Comparison of ENCODE assay signal across 9 mouse cellular contexts in the genomic region with DNA sequence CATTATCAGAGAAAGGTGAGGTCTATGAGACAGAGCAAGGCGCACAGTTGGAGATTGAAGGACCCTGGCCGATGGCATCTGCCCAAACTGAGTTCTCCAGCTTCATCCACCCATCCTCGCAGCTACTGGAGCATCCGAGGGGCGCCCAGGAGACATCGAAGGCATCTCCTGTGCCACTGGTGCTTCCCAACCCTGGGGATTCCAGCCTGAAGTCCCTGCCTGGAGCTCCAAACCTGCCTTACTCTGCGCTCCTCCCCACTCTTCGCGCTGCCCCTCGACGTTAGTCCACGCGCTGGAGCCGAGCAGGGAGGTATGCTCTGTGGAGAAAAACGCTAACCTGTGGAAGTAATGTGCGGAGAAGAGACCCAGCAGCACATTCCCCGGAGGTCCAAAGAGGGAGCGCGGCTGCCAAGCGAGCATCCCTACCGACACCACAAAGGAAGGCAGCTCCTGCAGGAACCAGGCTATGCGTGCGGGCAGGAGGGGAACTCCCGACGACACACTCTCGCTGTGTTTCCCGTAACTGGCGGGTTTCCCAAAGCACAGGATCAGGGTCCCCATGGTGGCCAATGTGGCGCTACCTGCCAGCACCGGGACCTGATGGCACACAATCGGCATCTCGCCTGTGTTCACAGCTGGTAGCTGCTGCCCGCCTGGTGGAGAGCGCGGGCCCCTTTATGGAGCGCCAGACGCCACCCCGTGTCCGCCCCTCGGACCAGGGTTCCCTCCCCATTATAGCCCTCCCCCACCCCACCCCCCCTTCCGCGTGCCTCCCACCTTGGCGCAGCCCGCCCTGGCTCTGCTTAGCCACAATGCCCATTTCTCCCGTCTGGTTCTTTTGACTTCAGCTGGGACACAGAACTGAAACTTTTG. TPM values are rescaled to one million over a fixed set of nuclear protein-coding genes. Genes with fewer than 3 reads are reported as not detected.
DNase-seq lines count a peak whose midpoint lies in the region; ATAC-seq and TF ChIP-seq lines count a peak whose summit lies in the region.
"Had no signal": no experiment of that assay in that cellular context is flagged by ENCODE, and none has a peak within 500 bp of the region (broad histone marks: within the 10 kb centered on the region; RNA-seq: fewer than 3 reads in every experiment).

A gene (minus strand): TSS at position 707 of the 873 bp plus-strand sequence.

- under 1% methylated on average over 43 of the region's 45 CpGs for WGBS in heart, embryonic 14.5 days
- 2% methylated on average over 45 of the region's 45 CpGs for WGBS in heart, adult 2 months

- H3K9me3 ChIP-seq in heart, embryonic 14.5 days (ENCODE audit: control insufficient read depth, low read length), result no peaks in the 10 kb centered on the region

- H3K9ac ChIP-seq in heart, embryonic 14.5 days (ENCODE audit: low read length), result no peak within 1 kb of the TSS; the same call in 1 of the 2 replicates
- no peak within 1 kb of the TSS for H3K9ac ChIP-seq in heart, adult 2 months (ENCODE audit: low read depth, low read length)

- TF ChIP-seq CTCF in heart, adult 2 months (IDR thresholded peaks at IDR 0.05), result no peak

- peaks cover 54% of the 10 kb centered on the region for H3K27me3 ChIP-seq in heart, embryonic 14.5 days (ENCODE audit: control insufficient read depth, insufficient read depth, low read length)
- peaks cover 13% of the 10 kb centered on the region for H3K27me3 ChIP-seq in heart, adult 2 months (ENCODE audit: control insufficient read depth, insufficient read depth, low read length)
- H3K27me3 ChIP-seq: CH12.LX had no signal

- peak within 1 kb of the TSS; percentile 63 for H3K4me2 ChIP-seq in heart, embryonic 14.5 days (ENCODE audit: low read length)

- no peaks in the 10 kb centered on the region for H3K79me2 ChIP-seq in heart, adult 2 months (replicated peaks; ENCODE audit: control insufficient read depth, insufficient read depth, low read length)

- no peak for TF ChIP-seq EP300 in heart, adult 2 months (IDR thresholded peaks at IDR 0.05; ENCODE audit: insufficient read depth, low read depth, low read length)

- H3K4me3 ChIP-seq in heart, embryonic 14.5 days (ENCODE audit: control insufficient read depth in 1 of 2, insufficient read depth in 1 of 2, low read depth in 1 of 2, low read length in 2 of 2), result peak within 1 kb of the TSS; percentile 19 to 32; a peak in 3 of 4 replicates
- no peak within 1 kb of the TSS for H3K4me3 ChIP-seq in heart, adult 2 months

- H3K36me3 ChIP-seq in heart, embryonic 14.5 days (ENCODE audit: control insufficient read depth, insufficient read depth, low read length), result no peaks in the 10 kb centered on the region
- no peaks in the 10 kb centered on the region for H3K36me3 ChIP-seq in heart, adult 2 months (ENCODE audit: control insufficient read depth, insufficient read depth, low read length)

- no peak for TF ChIP-seq POLR2A in heart, adult 2 months (IDR thresholded peaks at IDR 0.05; ENCODE audit: insufficient read depth, low read depth, low read length)

- H3K4me1 ChIP-seq in heart, embryonic 14.5 days (ENCODE audit: control insufficient read depth in 2 of 2, insufficient read depth in 2 of 2, low read length in 2 of 2), result peaks cover 0 to 9% of the 10 kb centered on the region in 2 experiments; a peak in 3 of 4 replicates
- no peaks in the 10 kb centered on the region for H3K4me1 ChIP-seq in heart, adult 2 months (ENCODE audit: control insufficient read depth, insufficient read depth, low read length)

- ATAC-seq in heart, embryonic 14.5 days (ENCODE audit: insufficient number of reproducible peaks, insufficient read depth, low FRiP score, low read depth), result no peak

- intact Hi-C loops in heart, adult 2 months (cut with DNase I), result no loop called here
- intact Hi-C loops in left cerebral cortex, postnatal 25 days (cut with DNase I), result no loop called here

- DNase-seq in heart, adult 2 months, result no peak
- DNase-seq in adrenal gland, adult 2 months, result peak; percentile 35
- peak; percentile 6 for DNase-seq in forelimb bud, embryonic 11.5 days (ENCODE audit: low read depth, low spot score)
- peak; percentile 15 for DNase-seq in mesoderm, embryonic 11.5 days (ENCODE audit: low read depth, low spot score)
- DNase-seq in ovary, postnatal 10 days (ENCODE audit: low spot score), result no peak
- no peak for DNase-seq in spleen, postnatal 36 days (ENCODE audit: low spot score in 2 of 2)
- no peak for DNase-seq in left cerebral cortex, postnatal 25 days (ENCODE audit: low spot score in 2 of 2)

- no peak within 1 kb of the TSS for H3K27ac ChIP-seq in heart, embryonic 14.5 days (replicated peaks in 1 of 2; ENCODE audit: control insufficient read depth in 1 of 2, insufficient read depth in 1 of 2, low read depth in 2 of 2, low read length in 2 of 2)
- H3K27ac ChIP-seq in heart, adult 2 months, result no peak within 1 kb of the TSS

RNA-seq across cellular contexts. Expression of the gene that starts here (rescaled TPM):
- polyA plus RNA-seq in heart, embryonic 14.5 days (2014; fragmentation: Nextera tagmentation; extraction: Ambion mirVana), result not detected in 2 replicates
- under 1 TPM; 0.21 to 0.27 TPM for total RNA-seq in heart, adult 2 months (2021)
- polyA plus RNA-seq in heart, adult 2 months (2012; rRNA removed), result not detected in 2 replicates
- 1,000 to 10,000 TPM in 1 of 2 experiments, 100 to 1,000 TPM in 1; 132 to 3,255 TPM for total RNA-seq in adrenal gland, adult 2 months (2021)
- polyA plus RNA-seq in adrenal gland, adult 2 months (2012; rRNA removed), result 34.4 and 640 TPM in 2 replicates
- not detected for total RNA-seq in left cerebral cortex, postnatal 25 days (2021)
- total RNA-seq: CH12.LX had no signal

Comparison
In these comparisons a context has a peak if more than half of its experiments do, and no peak if none do; other contexts are left out.
1. RNA of the gene that starts here (total RNA-seq): 132 to 3,255 TPM in adrenal gland, adult 2 months; 0.21 to 0.27 TPM in heart, adult 2 months and not detected in left cerebral cortex, postnatal 25 days; every median in the first group is over 100 times any median in the second.
2. RNA of the gene that starts here (polyA plus RNA-seq): 34.4 to 640 TPM in adrenal gland, adult 2 months; not detected in heart, embryonic 14.5 days and not detected in heart, adult 2 months; every median in the first group is over 10 times any median in the second.
3. DNase-seq: peak in adrenal gland, adult 2 months (single experiment), forelimb bud, embryonic 11.5 days (single experiment) and mesoderm, embryonic 11.5 days (single experiment); none in heart, adult 2 months (0 of 2), ovary, postnatal 10 days (single experiment), spleen, postnatal 36 days (0 of 2) and left cerebral cortex, postnatal 25 days (0 of 2).